Mouse (Mus musculus) lung, adult 18-20 months (tissue): ENCODE measurements around the gene Rad51.

Experiments used
- DNase-seq, 2 experiments: peaks; one replicate each; pipeline ENCODE4 v3.0.0; 2022; ENCODE audit warnings: mixed read lengths in 2 of 2

Rad51 gene

DNA sequence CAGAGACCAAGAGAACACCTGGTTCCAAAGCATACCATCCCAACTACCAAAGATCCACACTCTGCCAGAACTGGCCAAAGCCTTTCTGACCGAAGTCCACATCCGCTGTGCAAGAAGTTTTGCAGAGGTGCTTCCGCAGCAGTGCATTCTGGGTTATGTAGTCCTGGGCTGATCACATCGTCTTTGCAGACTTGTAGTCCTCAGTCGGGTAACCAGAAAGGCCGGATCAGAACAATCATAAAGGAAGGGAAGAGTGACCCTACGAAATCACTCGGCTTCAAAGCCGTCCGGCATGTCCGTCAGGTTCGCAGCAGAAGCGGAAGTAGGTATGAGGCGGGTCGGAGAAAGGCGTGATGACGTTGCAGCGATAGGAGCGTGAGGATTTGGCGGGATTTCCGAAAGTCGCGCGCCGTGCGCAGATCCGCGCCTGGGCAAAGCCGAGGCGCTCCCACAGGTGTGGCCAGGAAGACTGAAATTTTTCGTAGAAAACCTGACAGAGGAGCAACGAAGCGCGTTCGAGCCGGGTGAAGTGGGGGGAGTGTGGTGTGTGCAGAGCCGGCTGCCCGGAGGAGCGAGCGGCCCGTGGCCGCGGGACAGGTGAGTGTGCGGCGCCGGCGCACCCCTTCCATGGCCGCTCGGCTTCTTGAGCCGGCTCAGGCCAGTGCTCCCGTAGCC is at the start of gene Rad51:
Rad51 (plus strand) TSS at position 356 of the 675 bp plus-strand sequence.
- peak; percentile 84 to 87 for DNase-seq

- DNase-seq: no peak
Observed at GRCm38 (mm10) chr2:119072397-119072796, 40.2 kb upstream of the Rad51 start.

- no peak for DNase-seq
Observed at GRCm38 (mm10) chr2:119086156-119086555, 26.4 kb upstream of the Rad51 start.

DNA sequence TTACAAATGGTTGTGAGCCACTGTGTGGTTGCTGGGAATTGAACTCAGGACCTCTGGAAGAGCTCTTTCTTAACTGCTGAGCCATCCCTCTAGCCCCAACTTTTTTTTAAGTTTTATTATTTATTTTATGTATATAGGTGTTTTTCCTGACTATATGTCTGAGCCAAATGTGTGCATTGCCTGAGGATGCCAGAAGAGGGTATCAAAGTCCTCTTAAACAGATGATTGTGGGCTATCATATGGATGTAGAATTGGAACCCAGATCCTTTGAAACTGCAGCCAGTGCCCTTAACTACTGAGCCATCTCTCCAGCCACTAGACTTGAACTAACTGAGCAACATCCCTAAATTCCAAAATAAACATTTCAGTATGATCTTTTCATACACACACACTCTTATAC is 11.0 kb upstream of the Rad51 start:
- DNase-seq: no peak

DNA sequence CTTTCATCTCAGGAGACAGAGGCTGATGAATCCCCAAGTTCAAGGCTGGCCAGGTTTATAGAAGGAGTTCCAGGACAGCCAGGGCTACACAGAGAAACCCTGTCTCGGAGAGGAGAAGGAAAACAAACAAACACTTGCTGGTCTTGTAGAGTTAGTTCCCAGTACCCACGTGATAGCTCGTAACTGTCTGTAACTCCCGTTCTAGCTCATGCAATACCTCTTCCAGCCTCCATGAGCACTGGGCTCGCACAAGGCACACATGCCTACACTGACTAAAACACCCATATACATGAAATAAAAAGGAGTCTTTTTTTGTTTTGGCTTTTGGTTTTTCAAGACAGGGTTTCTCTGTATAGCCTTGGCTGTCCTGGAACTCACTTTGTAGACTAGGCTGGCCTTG is 6.0 kb upstream of the Rad51 start:
- no peak for DNase-seq

DNA sequence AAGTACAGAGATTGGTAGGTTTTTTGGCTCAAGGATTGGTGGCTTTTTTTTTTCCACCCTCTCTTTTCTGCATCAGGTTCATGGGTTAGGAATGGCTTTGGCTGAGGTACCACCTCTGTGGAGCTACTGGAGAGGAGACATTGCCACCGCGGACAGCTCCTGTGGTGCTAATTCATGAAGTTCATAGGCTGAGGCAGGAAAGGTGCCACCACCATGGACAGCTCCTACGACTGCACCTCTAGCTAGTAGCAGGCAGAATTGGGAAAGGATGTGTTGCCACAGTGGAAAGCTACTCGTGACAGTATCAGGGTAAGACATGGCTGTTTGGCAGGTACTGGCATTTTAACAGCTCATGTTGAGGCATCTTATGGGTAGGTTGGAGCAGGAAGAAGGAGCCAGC is 4.0 kb upstream of the Rad51 start:
- DNase-seq: peak; percentile 9 to 14

GRCm38 (mm10) chr2:119111060-119111459 is 1.5 kb upstream of the Rad51 start:
- no peak for DNase-seq

DNA sequence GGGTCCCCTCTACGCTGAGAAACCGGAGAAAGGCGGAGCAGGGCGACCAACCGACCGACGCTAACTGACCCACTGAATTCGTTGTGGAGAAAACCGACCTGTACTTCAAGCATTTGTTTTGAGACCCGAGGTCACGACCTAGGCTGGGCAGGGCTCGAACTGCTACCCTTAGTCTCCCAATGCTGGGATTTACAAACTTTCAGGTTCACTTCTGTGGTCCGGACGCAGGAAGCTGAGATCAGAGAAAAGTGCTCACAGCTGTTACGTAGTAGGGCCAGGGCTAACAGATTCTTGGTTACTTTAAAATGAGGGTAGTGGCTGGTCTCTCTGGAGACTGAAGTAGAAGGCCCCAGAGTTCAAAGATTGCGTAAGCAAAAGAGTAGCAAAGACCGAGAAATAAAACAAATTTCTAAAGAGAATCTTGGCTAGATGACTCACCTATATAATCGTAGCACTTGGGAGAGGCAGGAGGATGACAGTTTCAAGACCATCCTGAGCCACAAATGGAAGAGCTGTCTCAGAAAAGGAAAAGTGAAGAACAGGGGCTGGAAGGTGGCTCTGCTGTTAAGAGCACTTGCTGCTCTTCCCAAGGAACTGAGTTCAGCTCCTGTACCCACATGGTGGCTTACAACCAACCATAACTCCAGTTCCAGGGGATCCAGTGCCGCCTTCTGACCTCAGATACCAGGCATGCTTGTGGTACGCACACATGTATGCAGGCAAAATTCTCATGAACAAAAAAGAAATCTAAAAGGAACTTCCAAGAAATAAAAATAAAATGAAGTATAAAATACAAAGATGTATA is 730 bp downstream of the Rad51 start:
- DNase-seq: no peak

- DNase-seq: no peak
Observed at GRCm38 (mm10) chr2:119136346-119136898, 23.8 kb downstream of the Rad51 start.

DNA sequence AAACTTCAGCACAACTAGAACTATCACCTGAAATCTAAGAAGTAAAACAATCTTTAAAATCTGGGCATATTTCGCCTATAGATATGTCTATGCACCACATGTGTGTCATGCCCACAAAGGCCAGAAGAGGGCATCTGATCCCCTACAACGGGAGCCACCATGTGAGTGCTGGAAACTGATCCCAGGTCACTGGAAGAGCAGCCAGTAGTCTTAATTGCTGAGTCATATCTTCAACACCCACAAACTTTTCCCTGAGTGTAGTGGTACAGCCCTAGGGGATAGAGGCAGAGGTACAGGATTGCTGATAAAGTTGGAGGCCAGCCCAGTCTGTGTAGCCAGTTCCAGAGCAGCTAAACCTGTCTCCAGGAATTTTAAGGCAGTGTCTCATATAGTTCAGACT is 32.6 kb downstream of the Rad51 start:
- DNase-seq: no peak

DNA sequence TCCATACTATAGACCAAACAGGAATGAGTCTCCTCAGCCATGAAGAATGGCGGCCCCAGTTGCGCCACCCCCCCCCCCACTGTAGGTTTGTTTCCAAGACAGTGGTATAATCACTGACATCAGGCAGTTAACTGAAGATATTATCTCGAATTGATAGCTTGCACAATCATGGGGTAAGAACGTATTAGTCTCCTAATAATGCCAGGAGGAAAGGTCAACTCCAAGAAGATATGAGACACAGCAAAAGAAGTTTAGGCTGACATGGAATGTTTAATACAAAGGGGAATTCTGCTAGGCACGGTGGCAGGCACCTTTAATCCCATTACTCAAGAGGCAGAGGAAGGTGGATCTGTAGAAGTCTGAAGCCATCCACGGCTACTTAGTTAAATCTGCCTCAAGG is 33.8 kb downstream of the Rad51 start:
- no peak for DNase-seq

DNA sequence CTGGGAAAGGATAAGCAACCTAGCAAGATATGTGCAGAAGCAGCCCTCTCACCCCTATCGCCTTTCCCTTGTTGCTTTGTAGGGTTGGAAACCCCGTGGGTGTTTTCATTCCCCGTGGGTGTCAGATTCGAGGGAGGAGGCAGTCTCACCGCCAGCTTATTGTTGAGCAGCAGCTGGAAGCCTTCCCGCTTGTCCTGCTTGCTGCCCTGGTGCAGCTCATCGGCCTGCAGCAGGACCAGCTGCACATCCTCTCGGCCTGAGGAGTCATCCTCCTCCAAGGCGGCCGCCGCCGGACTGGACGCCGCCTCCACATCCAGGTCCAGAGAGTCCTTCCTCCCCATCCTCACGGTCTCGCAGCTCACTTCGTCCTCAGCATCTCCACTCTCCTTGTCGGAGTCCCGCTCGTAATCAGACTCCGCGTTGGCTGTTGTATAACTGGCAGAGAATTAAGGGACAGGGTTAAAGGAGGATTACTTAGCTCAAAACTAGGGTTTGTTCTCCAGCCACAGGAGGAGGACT is 34.6 kb downstream of the Rad51 start:
- no peak for DNase-seq

DNA sequence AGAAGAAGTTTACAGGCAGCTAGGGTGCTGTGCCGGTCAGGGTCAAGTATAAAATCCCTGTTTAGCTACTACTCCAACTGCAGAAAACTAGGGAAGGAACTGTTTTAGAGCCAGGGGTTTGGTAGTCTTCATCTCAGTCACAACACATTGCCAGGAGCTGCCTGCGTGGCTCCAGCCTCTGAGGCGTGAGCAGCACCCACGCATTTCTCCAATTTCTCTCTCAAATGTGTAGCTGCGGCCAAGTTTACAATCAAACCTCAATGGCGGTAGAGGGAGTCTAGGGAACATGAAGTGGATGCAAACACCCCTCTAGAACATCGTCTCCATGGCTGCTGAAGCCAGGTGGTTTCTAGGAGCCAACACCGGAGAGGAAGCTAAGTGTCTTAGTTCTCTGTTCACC is 35.2 kb downstream of the Rad51 start:
- no peak for DNase-seq

DNA sequence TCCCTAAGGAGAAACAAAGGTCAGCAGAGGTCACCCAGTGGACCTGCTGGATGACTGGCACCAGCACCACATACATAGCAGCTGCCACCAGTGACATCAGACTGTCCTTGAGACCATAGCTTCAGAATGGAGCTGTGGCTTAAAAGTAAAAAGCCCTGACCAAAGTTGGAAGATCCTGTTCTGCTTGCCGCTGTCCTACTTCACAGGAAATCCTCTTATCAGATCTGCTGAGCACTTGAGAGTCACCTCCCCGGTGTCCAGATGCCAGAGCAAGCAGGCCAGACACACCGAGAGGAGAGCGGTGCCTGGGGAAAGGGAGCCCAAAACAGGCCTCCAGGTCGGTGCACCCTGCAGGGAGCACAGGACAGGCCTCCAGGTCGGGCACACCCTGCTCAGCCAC is 39.7 kb downstream of the Rad51 start:
- no peak for DNase-seq

DNA sequence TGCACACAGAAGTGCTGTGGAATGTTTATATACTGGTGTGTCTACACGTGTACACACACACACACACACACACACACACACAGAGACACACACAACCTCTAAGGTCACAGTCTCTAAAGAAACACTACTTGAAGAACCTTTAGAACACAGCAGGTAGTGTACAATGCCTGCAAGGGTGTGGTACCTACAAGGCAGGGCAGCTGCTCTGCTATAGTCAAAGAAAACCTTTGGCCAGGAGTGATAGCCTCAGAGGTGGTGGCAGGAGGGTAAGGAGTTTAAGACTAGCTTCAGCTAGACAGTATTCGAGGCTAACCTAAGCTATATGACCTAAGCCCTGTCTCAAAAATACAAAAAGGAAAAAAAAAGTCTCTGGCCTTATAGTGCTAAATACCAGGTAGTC is 42.1 kb downstream of the Rad51 start:
- no peak for DNase-seq

DNA sequence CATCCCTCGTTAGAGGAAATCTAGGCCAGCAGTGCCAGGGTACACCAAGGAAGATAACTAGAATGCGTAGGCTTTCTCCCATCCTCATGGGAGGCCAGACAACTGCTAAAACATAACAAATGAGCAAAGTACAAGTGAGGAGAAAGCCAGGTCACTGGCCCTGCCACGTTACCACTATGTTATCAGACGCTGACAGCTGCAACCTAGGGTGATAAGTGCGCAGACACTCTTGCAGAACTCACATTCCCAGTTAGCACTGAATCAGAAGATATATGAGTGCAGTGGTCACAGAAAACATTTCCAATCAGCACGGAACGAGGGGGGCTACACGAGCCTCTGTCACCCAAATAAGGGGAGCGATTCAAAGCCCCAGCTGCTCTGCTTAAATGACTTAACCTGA is 42.8 kb downstream of the Rad51 start:
- DNase-seq: no peak

- DNase-seq: peak in 1 of 2 experiments; percentile 18
Observed at GRCm38 (mm10) chr2:119156081-119156680, 43.6 kb downstream of the Rad51 start.

GRCm38 (mm10) chr2:119156681-119157572 is 44.3 kb downstream of the Rad51 start, which contains the start of gene Rmdn3:
Gene Rmdn3 (minus strand): TSS chr2:119157034.
- DNase-seq: peak; percentile 93 to 95

GRCm38 (mm10) chr2:119157836-119158235 is 45.2 kb downstream of the Rad51 start:
- no peak for DNase-seq

GRCm38 (mm10) chr2:119161247-119161646 is 48.7 kb downstream of the Rad51 start:
- DNase-seq: peak; percentile 31 to 65

DNA sequence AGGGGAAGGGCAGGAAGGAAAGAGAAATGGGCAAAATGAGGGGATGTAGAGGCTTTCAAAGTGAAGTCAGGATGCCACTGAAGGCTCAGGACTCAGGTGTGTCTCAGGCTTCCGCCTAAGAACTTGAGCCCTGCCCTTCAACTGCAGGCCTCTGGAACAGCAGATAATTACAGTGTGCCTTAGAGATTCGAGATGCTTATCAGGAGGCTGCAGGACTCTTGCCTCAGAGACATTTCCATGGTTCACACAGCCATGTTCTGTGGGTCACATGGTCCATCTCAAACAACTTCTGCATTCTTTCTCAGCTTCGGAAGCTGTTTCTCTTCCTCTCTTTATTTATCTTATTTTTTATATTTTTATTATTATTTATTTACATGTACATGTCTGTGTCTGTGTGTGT is 50.5 kb downstream of the Rad51 start:
- no peak for DNase-seq

- no peak for DNase-seq
Observed at GRCm38 (mm10) chr2:119163999-119164398, 51.4 kb downstream of the Rad51 start.
